Mouse (Mus musculus): Measurements from ENCODE around the gene Slc2a1.

DNA sequence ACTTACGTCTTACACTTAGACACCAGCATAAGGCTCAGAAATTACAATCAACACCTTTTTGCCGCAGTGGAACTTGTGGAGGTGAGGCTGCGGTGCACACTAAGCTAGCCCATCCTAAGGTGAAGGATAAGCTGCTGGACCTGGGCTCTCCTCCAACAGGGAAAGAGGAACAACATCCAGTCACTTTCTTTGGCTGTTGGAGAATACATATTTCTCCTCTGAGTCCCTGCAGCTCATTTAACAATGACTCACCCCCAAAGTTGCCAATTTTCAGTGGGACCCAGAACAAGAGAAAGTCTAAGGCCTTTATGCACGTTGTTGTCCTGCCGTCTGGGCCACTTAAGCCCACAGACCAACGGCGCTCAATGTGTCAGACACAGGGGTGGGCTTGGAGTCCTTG lies 38.3 kb downstream of the Slc2a1 start:
- TF ChIP-seq CTCF (IDR thresholded peaks at IDR 0.05; ENCODE audit: borderline replicate concordance, insufficient read depth, low read depth, low read length) = no peak
- TF ChIP-seq POLR2A (IDR thresholded peaks at IDR 0.05; ENCODE audit: borderline replicate concordance, insufficient read depth, low read length) = no peak
